Comparison of ENCODE assay signal across 7 mouse cellular contexts in genomic region chr9:75559512-75560012, GRCm38 (mm10). TPM values are rescaled to one million over a fixed set of nuclear protein-coding genes. Genes with fewer than 3 reads are reported as not detected.
DNase-seq lines count a peak whose midpoint lies in the region; ATAC-seq lines count a peak whose summit lies in the region.

TSS of gene Tmod3 (minus strand) at chr9:75559657.

- H3K4me3 ChIP-seq in embryonic facial prominence, embryonic 13.5 days, result peak within 1 kb of the TSS; percentile 93
- H3K4me3 ChIP-seq in limb, embryonic 13.5 days, result peak within 1 kb of the TSS; percentile 94
- peak within 1 kb of the TSS; percentile 97 for H3K4me3 ChIP-seq in midbrain, embryonic 16.5 days (ENCODE audit: low read depth, low read length)

- H3K9ac ChIP-seq in embryonic facial prominence, embryonic 13.5 days, result peak within 1 kb of the TSS; percentile 89
- peak within 1 kb of the TSS; percentile 90 for H3K9ac ChIP-seq in limb, embryonic 13.5 days
- peak within 1 kb of the TSS; percentile 86 for H3K9ac ChIP-seq in midbrain, embryonic 16.5 days (ENCODE audit: low read depth, low read length)

- peak within 1 kb of the TSS; percentile 84 for H3K4me2 ChIP-seq in embryonic facial prominence, embryonic 13.5 days
- peak within 1 kb of the TSS; percentile 89 for H3K4me2 ChIP-seq in limb, embryonic 13.5 days (replicated peaks)
- peak within 1 kb of the TSS; percentile 91 for H3K4me2 ChIP-seq in midbrain, embryonic 16.5 days (ENCODE audit: low read length)

- no peaks in the 10 kb centered on the region for H3K9me3 ChIP-seq in embryonic facial prominence, embryonic 13.5 days
- no peaks in the 10 kb centered on the region for H3K9me3 ChIP-seq in limb, embryonic 13.5 days
- no peaks in the 10 kb centered on the region for H3K9me3 ChIP-seq in midbrain, embryonic 16.5 days (replicated peaks; ENCODE audit: control insufficient read depth, low read length, poor library complexity, severe bottlenecking)

- ATAC-seq in embryonic facial prominence, embryonic 13.5 days (ENCODE audit: insufficient number of reproducible peaks, insufficient read depth, low FRiP score, low TSS enrichment, low read depth), result peak; percentile 95
- ATAC-seq in limb, embryonic 13.5 days (ENCODE audit: low FRiP score, low read depth), result peak; percentile 97
- peak; percentile 99 for ATAC-seq in midbrain, embryonic 16.5 days

- no peaks in the 10 kb centered on the region for H3K27me3 ChIP-seq in embryonic facial prominence, embryonic 13.5 days
- H3K27me3 ChIP-seq in limb, embryonic 13.5 days, result no peaks in the 10 kb centered on the region
- H3K27me3 ChIP-seq in midbrain, embryonic 16.5 days (ENCODE audit: control insufficient read depth, insufficient read depth, low read depth, low read length), result no peaks in the 10 kb centered on the region

- 2% methylated on average over 21 of the region's 21 CpGs for WGBS in embryonic facial prominence, embryonic 13.5 days
- 2% methylated on average over 21 of the region's 21 CpGs for WGBS in limb, embryonic 13.5 days
- WGBS in midbrain, embryonic 16.5 days, result 2% methylated on average over 21 of the region's 21 CpGs

- no peaks in the 10 kb centered on the region for H3K36me3 ChIP-seq in embryonic facial prominence, embryonic 13.5 days
- no peaks in the 10 kb centered on the region for H3K36me3 ChIP-seq in limb, embryonic 13.5 days
- no peaks in the 10 kb centered on the region for H3K36me3 ChIP-seq in midbrain, embryonic 16.5 days (ENCODE audit: control insufficient read depth, insufficient read depth, low read length)

- H3K4me1 ChIP-seq in embryonic facial prominence, embryonic 13.5 days, result peaks cover 17% of the 10 kb centered on the region
- H3K4me1 ChIP-seq in limb, embryonic 13.5 days, result peaks cover 15% of the 10 kb centered on the region
- peaks cover 16% of the 10 kb centered on the region for H3K4me1 ChIP-seq in midbrain, embryonic 16.5 days (ENCODE audit: control insufficient read depth, insufficient read depth, low read length)

- DNase-seq in adrenal gland, postnatal 36 days, result peak; percentile 97 to 98
- peak; percentile 96 to 99 for DNase-seq in heart, adult 18-20 months
- DNase-seq in kidney, adult 8-10 months, result peak; percentile 91 to 94
- DNase-seq in spleen, postnatal 10 days (ENCODE audit: low spot score in 2 of 2), result peak; percentile 93 to 96

- peak within 1 kb of the TSS; percentile 91 for H3K27ac ChIP-seq in embryonic facial prominence, embryonic 13.5 days
- peak within 1 kb of the TSS; percentile 85 for H3K27ac ChIP-seq in limb, embryonic 13.5 days
- H3K27ac ChIP-seq in midbrain, embryonic 16.5 days (ENCODE audit: low read length), result peak within 1 kb of the TSS; percentile 78

RNA-seq across cellular contexts. Expression of gene Tmod3, which starts in this region (rescaled TPM):
- total RNA-seq in adrenal gland, postnatal 36 days (2021), result 10 to 100 TPM; 68.7 to 78.5 TPM
- 110 and 137 TPM in 2 replicates for polyA plus RNA-seq in embryonic facial prominence, embryonic 13.5 days (2015; fragmentation: Nextera tagmentation; extraction: Ambion mirVana)
- total RNA-seq in heart, adult 18-20 months (2021), result 10 to 100 TPM; 51.0 to 64.7 TPM
- 105 and 111 TPM in 2 replicates for polyA plus RNA-seq in limb, embryonic 13.5 days (2015; fragmentation: Nextera tagmentation; extraction: Ambion mirVana)
- polyA plus RNA-seq in midbrain, embryonic 16.5 days (2015; fragmentation: Nextera tagmentation; extraction: Ambion mirVana), result 78.0 and 82.7 TPM in 2 replicates

Comparison
In these comparisons a context has a peak if more than half of its experiments do, and no peak if none do; other contexts are left out.
1. Peak in every context shown above with its lines: DNase-seq, ATAC-seq, H3K4me3 ChIP-seq and H3K27ac ChIP-seq.